Mouse (Mus musculus) MEL (cell line): ENCODE measurements around the gene Asic5. TPM values are rescaled to one million over a fixed set of nuclear protein-coding genes. Genes with fewer than 3 reads are reported as not detected.

Experiments used
- DNase-seq: peaks from one replicate; pipeline ENCODE4 v3.0.0; 2011; ENCODE audit warnings: low read depth, low spot score
- H3K27ac ChIP-seq: 2 replicates; pipeline ENCODE4 v1.5.1; 2012; ENCODE audit warnings: low read depth, mild to moderate bottlenecking, control low read depth, low read length, moderate library complexity; ENCODE audit not compliant: control insufficient read depth
- H3K27me3 ChIP-seq, 2 experiments: fragments of 150-350 bp in 1 of 2; sonication (generic) in 1 of 2; 2 replicates each; pipeline ENCODE4 v1.6.1; 2012; ENCODE audit warnings: low read length in 2 of 2, mild to moderate bottlenecking in 2 of 2, improper control_type of control experiment in 1 of 2, moderate library complexity in 1 of 2; ENCODE audit not compliant: insufficient read depth in 2 of 2, control insufficient read depth in 1 of 2
- H3K36me3 ChIP-seq, 2 experiments: 2 replicates each; pipeline ENCODE4 v1.6.1; 2012 to 2014; ENCODE audit warnings: low read length in 2 of 2, improper control_type of control experiment in 1 of 2, inconsistent platforms in 1 of 2, mild to moderate bottlenecking in 1 of 2; ENCODE audit not compliant: insufficient read depth in 2 of 2, control insufficient read depth in 1 of 2
- H3K4me1 ChIP-seq, 2 experiments: fragments of 150-350 bp in 1 of 2; sonication (generic) in 1 of 2; 2 replicates each; pipeline ENCODE4 v1.6.1; 2012; ENCODE audit warnings: low read length in 2 of 2, improper control_type of control experiment in 1 of 2, mild to moderate bottlenecking in 1 of 2; ENCODE audit not compliant: insufficient read depth in 2 of 2, control insufficient read depth in 1 of 2
- H3K4me3 ChIP-seq, 2 experiments: fragments of 150-350 bp in 1 of 2; sonication (generic) in 1 of 2; 2 replicates each; pipeline ENCODE4 v1.5.1; 2012; ENCODE audit warnings: low read depth in 2 of 2, low read length in 2 of 2, mild to moderate bottlenecking in 2 of 2, moderate library complexity in 2 of 2, control low read depth in 1 of 2, improper control_type of control experiment in 1 of 2; ENCODE audit not compliant: control insufficient read depth in 1 of 2, insufficient read depth in 1 of 2
- H3K79me2 ChIP-seq: 2 replicates; pipeline ENCODE4 v1.6.1; 2012; ENCODE audit warnings: mild to moderate bottlenecking, low read length, moderate library complexity; ENCODE audit not compliant: control insufficient read depth, poor library complexity, insufficient read depth
- H3K9ac ChIP-seq: 2 replicates; pipeline ENCODE4 v1.6.1; 2012; ENCODE audit warnings: low read depth, mild to moderate bottlenecking, control low read depth, low read length, moderate library complexity; ENCODE audit not compliant: control insufficient read depth, poor library complexity, severe bottlenecking
- H3K9me3 ChIP-seq: fragments of 150-350 bp; sonication (generic); replicated peaks from 2 replicates; pipeline ENCODE4 v1.6.1; 2012; ENCODE audit warnings: mild to moderate bottlenecking, low read length, improper control_type of control experiment, moderate library complexity; ENCODE audit not compliant: insufficient read depth
- BHLHE40 ChIP-seq: IDR thresholded peaks from 2 replicates; pipeline ENCODE4 v1.6.1; 2012; ENCODE audit warnings: low read depth, mild to moderate bottlenecking, inconsistent platforms, low read length, improper control_type of control experiment, borderline replicate concordance
- CHD1 ChIP-seq: IDR thresholded peaks from 2 replicates; pipeline ENCODE4 v1.6.1; 2012; ENCODE audit warnings: low read depth, mild to moderate bottlenecking, inconsistent platforms, low read length, improper control_type of control experiment
- CTCF ChIP-seq, 3 experiments: IDR thresholded peaks in 2 of 3; conservative IDR thresholded peaks in 1 of 3; 2 replicates each; pipeline ENCODE4 v1.5.1; 2011 to 2012; ENCODE audit warnings: low read length in 3 of 3, low read depth in 2 of 3, mild to moderate bottlenecking in 2 of 3, improper control_type of control experiment in 1 of 3, inconsistent platforms in 1 of 3, mixed read lengths in 1 of 3, moderate library complexity in 1 of 3; ENCODE audit not compliant: control insufficient read depth in 1 of 3, insufficient read depth in 1 of 3, poor library complexity in 1 of 3, severe bottlenecking in 1 of 3
- HCFC1 ChIP-seq: IDR thresholded peaks from 2 replicates; pipeline ENCODE4 v1.6.1; 2012; ENCODE audit warnings: low read depth, mild to moderate bottlenecking, inconsistent platforms, low read length, improper control_type of control experiment, moderate library complexity
- MAZ ChIP-seq: IDR thresholded peaks from 2 replicates; pipeline ENCODE4 v1.6.1; 2012; ENCODE audit warnings: low read depth, mild to moderate bottlenecking, inconsistent platforms, low read length, improper control_type of control experiment
- MYC ChIP-seq: IDR thresholded peaks from 2 replicates; pipeline ENCODE4 v1.6.1; 2011; ENCODE audit warnings: low read depth, mild to moderate bottlenecking, low read length, improper control_type of control experiment, moderate library complexity
- RAD21 ChIP-seq: IDR thresholded peaks from 2 replicates; pipeline ENCODE4 v1.6.1; 2011; ENCODE audit warnings: mild to moderate bottlenecking, low read depth, low read length, improper control_type of control experiment
- SMC3 ChIP-seq: IDR thresholded peaks from 2 replicates; pipeline ENCODE4 v1.6.1; 2011; ENCODE audit warnings: low read depth, low read length, improper control_type of control experiment
- TBP ChIP-seq: IDR thresholded peaks from 2 replicates; pipeline ENCODE4 v1.8.0; 2011; ENCODE audit warnings: low read depth, low read length, improper control_type of control experiment
- UBTF ChIP-seq: IDR thresholded peaks from 2 replicates; pipeline ENCODE4 v1.6.1; 2012; ENCODE audit warnings: low read depth, mild to moderate bottlenecking, inconsistent platforms, low read length, improper control_type of control experiment, moderate library complexity, borderline replicate concordance; ENCODE audit not compliant: insufficient read depth
- USF1 ChIP-seq: IDR thresholded peaks from 2 replicates; pipeline ENCODE4 v1.6.1; 2014; ENCODE audit warnings: low read depth, mild to moderate bottlenecking, inconsistent platforms, low read length, improper control_type of control experiment, moderate library complexity
- polyA plus RNA-seq, 2 experiments: library from polyadenylated mRNA; stranded (reverse) in 1 of 2; unstranded in 1 of 2; fragments of >175 nt in 1 of 2; fragments of >200 nt in 1 of 2; gene quantifications; 2 replicates each; pipeline versions ENCODE4 v1.2.1 to v1.2.4; 2012; ENCODE audit warnings: low replicate concordance in 2 of 2, low read depth in 1 of 2; ENCODE audit not compliant: insufficient read length in 2 of 2, insufficient read depth in 1 of 2, missing spikeins in 1 of 2
- total RNA-seq: library from RNA; depleted of rRNA; stranded (reverse); fragments of 300-350 nt; gene quantifications from 2 replicates; pipeline ENCODE4 v1.2.3, GENCODE M21; 2012

Gene Asic5
- total and polyA plus RNA-seq, 3 experiments: not detected

DNA sequence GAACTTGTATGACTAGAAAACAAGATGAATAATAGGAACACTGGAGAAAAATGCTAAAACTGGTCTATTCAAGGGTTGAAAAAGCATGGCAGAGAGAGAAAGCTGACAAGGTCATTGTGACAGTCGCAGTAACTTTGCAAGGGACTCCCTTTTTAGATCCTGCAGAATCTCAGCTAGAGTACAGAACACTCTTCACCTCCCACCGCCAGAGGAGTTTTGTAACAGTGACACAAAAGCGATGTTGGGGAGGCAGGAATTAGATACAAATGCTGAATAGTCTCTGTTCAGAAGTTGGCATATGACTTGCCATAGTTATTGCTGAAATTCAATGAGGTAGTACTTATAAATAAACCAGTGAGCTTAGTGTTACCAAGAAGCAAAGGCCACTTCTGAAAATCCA lies 41.0 kb downstream of the Asic5 start:
- Histone ChIP-seq H3K36me3 (no peaks in the 10 kb centered on the region), H3K4me3 (no peak overlapping the region), H3K27ac (no peak overlapping the region), H3K4me1 (no peaks in the 10 kb centered on the region), H3K79me2 (no peaks in the 10 kb centered on the region), H3K9me3 (no peaks in the 10 kb centered on the region), H3K9ac (no peak overlapping the region), H3K27me3 (no peaks in the 10 kb centered on the region)
- TF ChIP-seq TBP: no peak
- no peak for DNase-seq

DNA sequence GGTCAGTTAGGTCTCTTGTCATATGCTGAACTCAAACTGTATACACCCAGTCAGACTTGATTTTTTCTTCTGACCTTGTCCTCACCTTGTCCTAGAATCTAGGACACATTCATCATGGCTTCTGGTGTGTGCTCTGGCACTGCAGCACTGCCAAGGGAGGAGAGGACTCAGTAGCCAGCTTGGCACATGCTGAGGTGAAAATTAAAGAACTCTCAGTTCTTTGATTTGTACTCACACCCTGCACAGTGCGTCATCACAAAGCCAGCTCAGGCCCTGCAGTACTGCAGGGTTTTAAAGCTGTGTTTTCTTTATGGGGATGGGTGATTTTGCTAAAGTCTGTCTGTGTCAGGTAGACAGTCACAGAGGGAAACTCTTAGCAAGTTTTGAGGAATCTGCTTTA lies 45.2 kb downstream of the Asic5 start:
- no peak for DNase-seq
- Histone ChIP-seq H3K36me3 (no peaks in the 10 kb centered on the region), H3K4me1 (no peaks in the 10 kb centered on the region), H3K79me2 (no peaks in the 10 kb centered on the region), H3K4me3 (no peak overlapping the region), H3K27ac (no peak overlapping the region), H3K9ac (no peak overlapping the region), H3K27me3 (no peaks in the 10 kb centered on the region), H3K9me3 (no peaks in the 10 kb centered on the region)
- TF ChIP-seq MYC: no peak
- no peak for TF ChIP-seq USF1

DNA sequence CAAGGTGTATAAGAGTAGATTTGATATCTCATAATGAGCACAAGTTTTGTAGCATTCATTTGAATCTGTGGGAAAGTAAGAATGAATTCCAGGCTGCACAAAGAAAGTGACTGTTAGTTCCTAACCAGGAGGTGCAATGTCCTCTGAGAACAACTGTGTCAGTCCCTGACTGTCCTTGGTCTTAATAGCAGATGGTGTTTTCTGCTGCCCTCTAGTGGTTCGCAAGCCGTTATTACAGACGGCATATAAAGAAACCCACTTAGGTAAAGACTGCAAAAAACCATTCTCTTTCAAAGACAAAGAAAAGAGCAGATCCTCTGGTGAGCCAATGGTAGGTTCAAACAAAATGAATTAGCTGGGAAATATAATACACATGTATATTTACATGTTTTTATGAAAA lies 47.1 kb downstream of the Asic5 start:
- Histone ChIP-seq H3K27me3 (no peaks in the 10 kb centered on the region), H3K9ac (no peak overlapping the region), H3K4me1 (no peaks in the 10 kb centered on the region), H3K79me2 (no peaks in the 10 kb centered on the region), H3K27ac (no peak overlapping the region), H3K36me3 (no peaks in the 10 kb centered on the region), H3K4me3 (no peak overlapping the region), H3K9me3 (no peaks in the 10 kb centered on the region)
- peak; percentile 54 for DNase-seq
- no peak for TF ChIP-seq HCFC1
- no peak for TF ChIP-seq USF1
- TF ChIP-seq SMC3: peak; percentile 51
- no peak for TF ChIP-seq MAZ
- peak; percentile 24 for TF ChIP-seq RAD21
- no peak for TF ChIP-seq UBTF
- peak; percentile 34 to 60 (median 56) for TF ChIP-seq CTCF (IDR thresholded peaks at IDR 0.05 in 2 of 3, conservative IDR thresholded peaks at IDR 0.05 in 1 of 3; ENCODE audit: control insufficient read depth in 1 of 3, insufficient read depth in 1 of 3, low read depth in 2 of 3, low read length in 3 of 3, poor library complexity in 1 of 3, severe bottlenecking in 1 of 3)
- TF ChIP-seq BHLHE40: no peak
- no peak for TF ChIP-seq CHD1
